Mouse (Mus musculus): ENCODE results near the gene Sh2d2a. TPM values are rescaled to one million over a fixed set of nuclear protein-coding genes. Genes with fewer than 3 reads are reported as not detected.
"Not testable (repeated sequence)": the region's sequence is repeated elsewhere in the genome, so short reads cannot be mapped to it uniquely, and the experiment has no call there.

Sh2d2a gene
- total RNA-seq (2022), result under 1 TPM; 0.20 to 0.62 (median 0.32) TPM

DNA sequence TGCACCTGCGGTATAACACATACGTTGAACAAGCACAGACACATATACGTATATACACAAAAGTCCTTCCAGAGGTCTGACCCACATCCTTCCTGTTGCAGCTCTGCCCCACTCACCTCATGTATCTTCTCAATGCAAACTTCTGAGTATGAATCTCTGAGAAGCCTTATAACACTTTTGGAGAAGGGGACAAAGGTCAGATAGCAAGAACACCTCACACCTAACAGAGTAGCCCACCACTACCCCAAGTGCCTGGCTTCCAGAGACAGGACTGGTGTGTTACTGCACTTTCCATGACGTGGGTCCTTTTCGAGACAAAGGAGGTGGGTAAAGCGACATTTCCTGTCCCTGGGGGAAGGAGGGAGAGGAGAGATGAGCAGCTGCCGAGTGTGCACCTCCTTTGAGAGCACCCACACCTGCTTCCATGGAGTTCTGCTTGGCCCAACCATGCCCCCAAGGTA, at the start of gene Sh2d2a:
Gene Sh2d2a (plus strand): TSS at position 106 of the 461 bp plus-strand sequence.
- no peak for DNase-seq

GRCm38 (mm10) chr3:87801681-87802080, 44.9 kb upstream of the Sh2d2a start:
- no peak for DNase-seq

GRCm38 (mm10) chr3:87804038-87804677, 42.4 kb upstream of the Sh2d2a start:
- no peak for DNase-seq

DNA sequence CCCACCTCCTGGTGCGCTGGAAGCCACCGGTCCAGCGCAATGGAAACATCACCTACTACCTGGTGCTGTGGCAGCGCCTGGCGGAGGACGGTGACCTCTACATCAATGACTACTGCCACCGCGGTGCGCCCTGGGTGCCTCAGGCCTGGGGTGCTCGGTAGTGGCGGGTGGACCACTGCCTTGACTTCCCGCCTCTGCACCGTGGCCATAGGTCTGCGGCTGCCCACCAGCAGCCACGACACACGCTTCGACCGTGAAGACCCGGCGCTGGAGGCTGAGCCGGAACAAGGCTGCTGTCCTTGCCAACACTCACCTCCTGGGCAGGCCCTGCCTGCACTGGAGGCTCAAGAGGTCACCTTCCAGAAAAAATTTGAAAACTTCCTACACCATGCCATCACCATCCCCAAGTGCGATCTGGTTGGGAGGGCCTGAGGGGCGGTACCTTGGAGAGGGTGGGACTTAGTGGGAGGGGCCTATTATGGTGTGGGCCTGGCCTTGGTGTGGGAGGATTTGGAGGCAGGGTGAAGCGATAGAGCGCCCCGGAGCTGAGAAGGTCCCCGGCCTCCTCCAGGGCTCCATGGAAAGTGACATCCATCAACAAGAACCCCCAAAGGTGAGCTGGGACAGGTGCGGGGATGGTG, 37.1 kb upstream of the Sh2d2a start:
- DNase-seq, result no peak

- no peak for DNase-seq
These were observed 35.3 kb upstream of the Sh2d2a start for GRCm38 (mm10) chr3:87811297-87811696.

- DNase-seq, result no peak
These were observed 34.1 kb upstream of the Sh2d2a start for GRCm38 (mm10) chr3:87812413-87812812.

GRCm38 (mm10) chr3:87812873-87813272, 33.7 kb upstream of the Sh2d2a start:
- DNase-seq, result no peak

- no peak for DNase-seq
These were observed 30.4 kb upstream of the Sh2d2a start for GRCm38 (mm10) chr3:87816166-87816565.

GRCm38 (mm10) chr3:87816646-87817093, 29.9 kb upstream of the Sh2d2a start:
- DNase-seq, result peak; percentile 35

DNA sequence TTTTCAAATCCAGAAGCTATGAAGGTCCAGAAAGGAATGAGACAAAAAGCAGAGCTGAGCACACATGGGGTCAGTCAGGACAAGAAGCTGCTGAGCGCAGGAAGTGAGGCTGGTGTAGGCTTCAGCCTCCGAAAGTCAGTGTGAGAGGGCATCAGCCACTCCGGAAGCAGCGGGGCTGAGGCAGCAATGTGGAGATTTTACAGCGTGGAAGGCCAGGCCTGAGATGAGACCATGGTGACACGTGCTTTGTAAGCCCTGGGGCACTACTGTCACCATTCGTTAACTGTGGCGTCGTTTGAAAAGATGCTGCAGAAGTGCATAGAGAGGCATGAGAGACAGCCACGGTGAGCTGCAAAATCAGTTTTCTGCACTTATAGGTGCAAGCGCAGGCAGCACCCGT, 28.3 kb upstream of the Sh2d2a start:
- no peak for DNase-seq

DNA sequence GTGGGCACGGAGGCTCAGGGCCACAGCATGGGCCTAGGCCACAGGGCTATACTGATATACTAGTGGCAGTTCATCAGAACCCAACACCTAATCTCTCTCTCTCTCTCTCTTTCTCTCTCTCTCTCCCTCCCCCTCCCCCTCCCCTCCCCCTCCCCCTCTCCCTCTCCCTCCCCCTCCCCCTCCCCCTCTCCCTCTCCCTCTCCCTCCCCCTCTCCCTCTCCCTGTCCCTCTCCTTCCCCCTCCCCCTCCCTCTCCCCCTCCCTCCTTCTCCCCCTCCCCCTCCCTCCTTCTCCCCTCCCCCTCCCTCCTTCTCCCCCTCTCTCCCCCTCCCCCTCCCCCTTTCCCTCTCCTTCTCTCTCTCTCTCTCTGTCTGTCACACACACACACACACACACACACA, 22.3 kb upstream of the Sh2d2a start, which contains the start of gene Pear1:
Gene Pear1 (minus strand): TSS at position 101 of the 400 bp plus-strand sequence.
- DNase-seq, result not testable (repeated sequence)

GRCm38 (mm10) chr3:87828435-87828834, 18.1 kb upstream of the Sh2d2a start:
- no peak for DNase-seq

GRCm38 (mm10) chr3:87829025-87829424, 17.5 kb upstream of the Sh2d2a start:
- no peak for DNase-seq

DNA sequence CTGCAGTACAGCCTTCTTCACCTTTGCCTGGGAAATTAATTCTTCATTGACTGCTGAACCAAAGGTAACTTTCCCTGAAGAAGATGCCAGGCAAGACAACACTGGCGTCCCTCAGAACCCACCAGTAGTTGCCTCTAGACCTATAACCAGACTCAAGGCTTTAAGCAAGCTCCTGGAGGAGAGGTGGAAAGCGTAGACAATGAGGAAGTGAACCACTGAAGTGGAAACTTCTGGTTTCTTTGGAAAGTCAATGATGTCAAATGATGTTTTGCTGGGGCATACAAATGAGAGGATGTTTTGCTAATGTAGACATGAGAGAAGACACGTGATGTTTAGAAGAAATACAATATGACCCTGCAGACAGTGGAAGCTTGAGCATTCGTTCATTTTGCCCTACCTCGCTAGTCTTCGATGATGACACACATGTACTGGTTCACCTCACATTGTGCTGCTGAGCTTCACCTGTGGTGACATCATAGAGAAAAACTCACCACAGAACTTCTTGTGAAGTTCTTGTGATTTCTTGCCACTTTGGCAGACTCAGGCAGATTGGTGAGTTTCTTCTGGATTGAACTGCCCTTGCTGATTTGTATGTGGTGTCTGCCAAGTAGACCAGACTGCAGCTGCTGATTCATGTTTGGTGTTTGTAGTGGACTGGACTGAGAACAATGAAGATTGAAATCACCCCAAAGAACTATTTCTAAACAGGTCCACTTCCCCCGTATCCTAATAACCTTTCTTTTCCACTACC, 14.3 kb upstream of the Sh2d2a start:
- DNase-seq, result no peak

- DNase-seq, result no peak
These were observed 13.1 kb upstream of the Sh2d2a start for GRCm38 (mm10) chr3:87833482-87833881.

GRCm38 (mm10) chr3:87838622-87839021, 7.9 kb upstream of the Sh2d2a start:
- DNase-seq, result peak; percentile 39

DNA sequence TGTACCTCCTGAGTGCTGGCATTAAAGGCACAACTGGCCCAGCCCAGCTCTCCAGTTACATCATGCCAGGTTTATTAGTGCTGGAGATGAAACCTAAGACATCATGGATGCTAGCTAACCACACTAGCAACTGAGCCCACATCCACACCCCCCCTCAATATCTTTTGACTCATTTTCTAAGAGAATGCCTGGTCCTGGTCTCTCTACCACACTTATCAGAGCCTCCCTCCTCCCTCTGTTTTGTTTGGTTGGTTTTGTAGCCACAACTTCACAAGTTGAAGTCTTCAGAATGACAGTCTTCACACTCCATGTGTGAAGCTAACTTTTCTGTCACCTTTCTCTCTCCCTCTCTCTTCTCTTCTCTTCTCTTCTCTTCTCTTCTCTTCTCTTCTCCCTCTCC, 5.7 kb upstream of the Sh2d2a start:
- DNase-seq, result no peak

DNA sequence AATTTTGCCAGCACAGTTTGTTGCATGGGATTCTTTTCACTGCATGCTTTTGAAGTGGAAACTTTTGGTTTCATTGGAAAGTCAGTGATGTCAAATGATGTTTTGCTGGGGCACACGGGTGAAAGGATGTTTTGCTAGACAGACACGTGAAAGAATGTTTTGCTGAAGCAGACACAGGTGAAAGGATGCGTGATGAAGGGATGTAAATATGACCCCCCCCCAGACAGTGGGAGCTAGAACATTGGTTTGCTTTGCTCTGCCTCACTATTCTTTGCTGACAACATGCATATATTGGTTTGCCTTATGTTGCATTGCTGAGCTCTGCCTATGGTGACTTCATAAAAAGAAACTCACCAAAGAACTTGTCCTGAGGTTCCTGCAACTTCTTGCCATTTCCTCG, 1.6 kb upstream of the Sh2d2a start:
- no peak for DNase-seq

- DNase-seq, result no peak
These were observed 369 bp upstream of the Sh2d2a start for GRCm38 (mm10) chr3:87846186-87846585.

GRCm38 (mm10) chr3:87847680-87848079, 1.1 kb downstream of the Sh2d2a start:
- no peak for DNase-seq

GRCm38 (mm10) chr3:87849117-87849516, 2.6 kb downstream of the Sh2d2a start:
- DNase-seq, result no peak

- DNase-seq, result no peak
These were observed 8.4 kb downstream of the Sh2d2a start for GRCm38 (mm10) chr3:87854795-87855568.

- no peak for DNase-seq
These were observed 9.4 kb downstream of the Sh2d2a start for GRCm38 (mm10) chr3:87855936-87856335.

Measured in adrenal gland, adult 8-10 months (tissue).